Mouse (Mus musculus): ENCODE data around the gene Ly6g6f. TPM values are rescaled to one million over a fixed set of nuclear protein-coding genes. Genes with fewer than 3 reads are reported as not detected.

Gene Ly6g6f
- total RNA-seq, 2 experiments from 2014 or later = not detected

- DNase-seq = peak; percentile 27 to 48
Observed at GRCm38 (mm10) chr17:35105740-35106389, 20.5 kb upstream of the Ly6g6f start.

GRCm38 (mm10) chr17:35104754-35105153 is 19.3 kb upstream of the Ly6g6f start:
- DNase-seq = no peak

- DNase-seq = no peak
Observed at GRCm38 (mm10) chr17:35104079-35104478, 18.7 kb upstream of the Ly6g6f start.

DNA sequence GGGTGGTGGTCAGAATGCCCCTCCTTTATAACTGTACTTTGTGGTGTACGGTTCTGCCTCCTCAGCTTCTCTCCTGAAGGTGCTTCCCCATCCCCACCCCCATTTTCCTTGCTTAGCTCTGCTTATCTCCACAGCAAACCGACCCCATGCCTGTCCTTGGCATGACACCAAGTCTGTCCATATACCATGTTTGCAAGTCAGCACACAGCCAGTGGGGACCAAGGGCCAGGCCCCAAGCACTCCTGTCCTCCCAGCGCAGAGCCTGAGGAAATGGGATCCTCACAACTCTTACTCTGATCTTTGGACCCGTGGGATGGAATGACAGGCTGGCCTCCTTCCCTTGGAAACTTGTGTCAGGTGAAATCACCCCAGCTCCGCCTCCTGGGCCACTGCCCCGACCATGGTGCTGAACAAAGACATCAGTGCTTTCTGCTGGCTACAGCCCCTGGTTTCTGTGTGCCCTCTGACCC is 17.8 kb upstream of the Ly6g6f start:
- no peak for DNase-seq

DNA sequence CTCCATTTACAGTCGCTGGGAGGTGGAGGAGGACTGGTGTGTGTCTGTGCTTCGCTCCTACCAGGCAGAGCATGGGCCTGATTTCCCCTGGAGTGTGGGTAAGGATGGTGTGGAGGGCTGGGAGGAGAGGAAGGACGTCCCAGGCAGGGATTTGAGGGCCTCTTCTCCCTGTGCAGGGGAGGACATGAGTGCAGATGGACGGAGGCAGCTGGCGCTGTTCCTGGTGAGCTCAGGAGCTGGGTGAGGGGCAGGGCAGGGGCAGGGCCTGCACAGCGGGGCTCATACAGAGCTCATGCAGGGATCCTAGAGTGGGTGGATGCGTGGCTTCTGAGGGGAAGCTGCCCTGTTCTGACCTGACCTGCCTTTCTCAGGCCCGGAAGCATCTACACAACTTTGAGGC is 16.9 kb upstream of the Ly6g6f start:
- DNase-seq = no peak

- DNase-seq = peak; percentile 33 to 47
Observed at GRCm38 (mm10) chr17:35101161-35101560, 15.8 kb upstream of the Ly6g6f start.

GRCm38 (mm10) chr17:35100196-35100765 is 14.9 kb upstream of the Ly6g6f start:
- no peak for DNase-seq

DNA sequence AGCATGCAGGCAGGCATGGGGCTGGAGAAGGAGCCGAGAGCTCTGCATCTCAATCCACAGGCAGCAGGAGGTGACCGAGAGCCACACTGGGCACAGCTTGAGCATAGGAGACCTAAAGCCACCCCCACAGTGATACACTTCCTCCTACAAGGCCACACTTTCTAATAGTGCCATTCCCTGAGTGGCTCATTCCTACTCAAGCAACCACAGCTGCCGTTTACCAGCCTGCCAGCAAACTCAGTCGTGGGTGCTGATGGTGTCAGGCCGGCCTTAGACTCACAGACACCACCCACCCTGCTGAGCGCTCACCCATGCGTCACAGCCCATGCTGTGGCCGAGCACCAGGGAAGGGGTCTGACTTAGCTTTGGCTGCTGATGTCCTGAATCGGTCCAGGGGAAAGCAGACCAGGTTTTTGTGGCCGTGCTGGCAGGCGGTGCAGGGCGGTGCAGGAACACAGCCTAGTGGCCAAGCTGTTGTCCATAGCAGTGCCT is 11.8 kb upstream of the Ly6g6f start:
- DNase-seq = peak in 1 of 2 experiments; percentile 31

DNA sequence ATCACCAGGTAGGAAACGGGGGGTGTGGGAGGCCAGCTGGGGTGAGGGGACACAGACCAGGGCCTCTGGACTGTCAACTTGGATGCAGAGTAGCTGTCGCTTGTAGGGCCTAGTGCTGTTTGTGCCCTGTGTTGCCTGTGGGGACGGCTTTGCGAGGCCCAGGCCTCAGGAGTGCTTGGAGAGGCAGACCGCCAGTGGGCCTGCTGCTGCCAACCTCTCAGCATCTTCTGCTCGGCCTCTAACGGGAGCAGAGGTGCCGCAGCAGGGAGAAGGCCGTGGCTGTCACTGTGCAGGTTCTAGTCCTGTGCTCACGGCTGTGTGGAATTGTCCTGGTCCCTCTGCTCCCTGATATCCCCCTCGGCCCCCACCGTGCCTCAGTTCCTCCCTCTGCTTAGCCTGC is 11.2 kb upstream of the Ly6g6f start:
- DNase-seq = no peak

DNA sequence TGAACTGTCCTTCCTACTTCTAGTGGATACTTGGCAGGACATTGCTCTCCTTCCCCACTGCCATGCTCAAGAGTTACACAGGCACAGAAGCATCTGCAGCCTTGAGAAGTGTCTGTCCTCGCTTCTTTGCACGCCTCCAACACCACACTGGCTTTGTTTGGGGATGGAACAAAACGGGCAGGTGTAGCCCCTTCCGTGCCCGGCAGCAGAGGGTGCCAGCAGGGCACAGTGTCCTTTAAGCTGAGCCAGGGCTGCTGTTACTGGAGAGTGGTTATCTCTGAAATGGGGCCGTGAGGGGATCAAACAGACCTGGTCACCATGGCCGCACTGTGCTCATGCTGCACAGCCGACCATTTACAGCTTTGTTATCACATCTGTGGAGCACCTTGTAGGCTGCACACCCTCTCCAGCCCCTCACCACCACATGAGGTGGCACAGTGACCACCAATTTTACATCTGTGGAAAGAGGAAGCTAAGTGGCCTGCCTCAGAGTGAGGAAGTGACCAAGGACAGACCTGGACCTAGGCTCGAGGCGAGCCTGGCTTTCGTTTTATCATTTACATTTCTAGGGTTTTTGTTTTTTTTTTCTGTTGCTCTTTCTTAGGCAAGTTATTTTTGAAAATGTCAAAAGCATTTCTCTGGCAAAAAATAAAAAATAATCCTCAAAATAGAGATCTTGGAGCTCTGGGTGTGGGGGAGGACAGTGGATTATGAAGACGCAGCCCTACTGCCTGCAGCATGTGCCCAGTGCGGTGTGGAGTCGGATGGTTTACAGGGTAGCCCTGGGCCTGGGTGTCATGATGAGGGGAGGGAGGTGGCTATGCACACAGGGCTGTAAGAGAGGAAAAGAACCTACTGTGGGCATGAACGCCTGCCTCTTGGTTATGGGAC is 9.3 kb upstream of the Ly6g6f start:
- no peak for DNase-seq

GRCm38 (mm10) chr17:35092403-35093198 is 7.2 kb upstream of the Ly6g6f start:
- DNase-seq = no peak

GRCm38 (mm10) chr17:35090166-35090932 is 4.9 kb upstream of the Ly6g6f start:
- DNase-seq = peak in 1 of 2 experiments; percentile 26

DNA sequence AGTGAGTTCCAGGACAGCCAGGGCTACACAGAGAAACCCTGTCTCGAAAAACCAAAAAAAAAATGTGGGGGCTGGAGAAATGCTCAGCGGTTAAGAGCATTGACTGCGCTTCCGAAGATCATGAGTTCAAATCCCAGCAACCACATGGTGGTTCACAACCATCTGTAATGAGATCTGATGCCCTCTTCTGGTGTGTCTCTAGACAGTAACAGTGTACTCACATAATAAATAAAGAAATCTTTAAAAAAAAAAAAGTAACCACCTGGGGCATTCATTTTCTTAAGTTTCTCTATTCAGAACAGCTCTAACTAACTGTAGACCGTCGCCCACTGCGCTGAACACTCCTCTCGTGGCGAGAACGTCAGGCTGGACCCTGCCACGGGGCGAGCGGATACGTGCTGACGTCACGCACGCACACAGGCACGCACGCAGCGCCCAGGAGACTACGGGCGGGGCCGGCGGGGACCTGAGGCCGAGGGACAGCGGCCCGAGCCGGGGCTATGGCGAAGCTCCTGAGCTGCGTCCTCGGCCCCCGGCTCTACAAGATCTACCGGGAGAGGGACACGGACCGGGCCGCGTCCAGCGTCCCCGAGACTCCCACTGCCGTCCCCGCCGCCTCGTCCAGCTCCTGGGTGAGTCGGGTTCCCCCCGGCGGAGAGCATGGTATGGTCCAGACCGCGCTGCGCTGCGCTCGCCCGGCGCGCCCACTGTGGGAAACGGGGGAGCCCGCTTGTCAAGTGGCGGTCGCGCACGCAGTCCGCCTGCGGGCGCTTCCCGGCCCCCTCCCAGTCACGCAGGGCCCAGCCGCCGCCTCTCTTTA is 3.6 kb upstream of the Ly6g6f start, which contains the start of gene Abhd16a:
TSS of gene Abhd16a (plus strand) at position 439 of the 820 bp plus-strand sequence.
- DNase-seq = peak; percentile 95 to 96

- DNase-seq = no peak
Observed at GRCm38 (mm10) chr17:35088151-35088550, 2.7 kb upstream of the Ly6g6f start.

DNA sequence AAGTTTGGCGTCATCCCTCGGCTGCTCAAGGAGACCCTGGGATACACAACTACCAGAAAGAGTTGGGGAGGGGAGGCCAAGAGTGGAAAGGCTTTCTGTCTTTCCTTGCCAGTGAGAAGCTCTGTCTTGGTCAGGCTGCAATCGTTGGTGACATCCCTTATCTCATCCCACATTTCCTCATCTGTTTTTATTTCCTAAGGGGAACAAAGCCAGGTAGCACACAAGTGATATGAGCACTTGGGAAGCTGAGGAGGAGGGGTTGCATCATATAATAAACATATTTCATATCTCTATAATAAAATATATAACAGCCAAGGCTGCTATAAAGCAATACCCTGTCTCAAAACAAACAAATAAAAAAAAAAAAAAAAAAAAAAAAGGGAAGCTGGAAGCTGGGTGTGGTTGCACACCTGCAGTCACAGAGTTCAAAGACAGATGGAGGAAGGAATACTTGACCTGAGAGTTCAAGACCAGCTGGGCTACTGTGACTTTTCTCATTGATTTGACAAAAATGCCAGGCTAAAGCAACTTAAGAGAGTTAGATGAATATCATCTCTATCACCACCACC is 1.4 kb downstream of the Ly6g6f start:
- DNase-seq = no peak

DNA sequence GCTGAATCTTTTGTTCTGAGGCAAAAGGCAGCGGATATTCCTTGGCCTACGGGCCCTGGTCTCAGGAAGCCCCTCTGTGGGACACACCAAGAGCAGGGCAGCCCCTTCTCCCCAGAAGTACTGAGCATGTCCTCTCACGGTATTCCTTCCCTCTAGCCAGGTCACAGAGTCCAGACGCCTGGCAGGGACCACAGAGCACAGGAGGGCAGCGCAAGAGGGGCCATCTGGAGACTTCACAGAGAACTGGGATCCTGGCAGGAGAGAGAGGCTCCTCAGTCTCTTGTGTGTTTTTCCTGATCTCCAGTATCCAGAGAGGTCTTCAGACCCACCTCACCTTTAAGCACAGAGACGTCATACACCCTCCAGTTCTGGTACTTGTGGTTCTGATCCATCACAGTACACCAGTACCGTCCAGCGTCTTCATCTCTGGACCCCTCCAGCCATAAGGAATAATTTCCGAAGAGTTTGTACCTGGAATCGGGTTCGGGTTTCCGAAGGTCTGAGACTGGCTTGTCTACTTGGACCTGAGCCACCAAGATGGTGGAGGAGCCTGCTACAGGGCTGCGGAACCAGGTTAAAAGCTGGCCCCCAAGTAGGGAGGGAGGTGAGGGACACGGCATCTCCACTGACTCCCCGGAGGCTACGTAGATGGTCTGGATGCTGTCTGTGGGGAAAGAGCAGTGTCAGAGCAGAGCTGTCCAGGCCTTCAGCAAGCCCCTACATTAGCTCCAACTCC is 2.4 kb downstream of the Ly6g6f start:
- no peak for DNase-seq

DNA sequence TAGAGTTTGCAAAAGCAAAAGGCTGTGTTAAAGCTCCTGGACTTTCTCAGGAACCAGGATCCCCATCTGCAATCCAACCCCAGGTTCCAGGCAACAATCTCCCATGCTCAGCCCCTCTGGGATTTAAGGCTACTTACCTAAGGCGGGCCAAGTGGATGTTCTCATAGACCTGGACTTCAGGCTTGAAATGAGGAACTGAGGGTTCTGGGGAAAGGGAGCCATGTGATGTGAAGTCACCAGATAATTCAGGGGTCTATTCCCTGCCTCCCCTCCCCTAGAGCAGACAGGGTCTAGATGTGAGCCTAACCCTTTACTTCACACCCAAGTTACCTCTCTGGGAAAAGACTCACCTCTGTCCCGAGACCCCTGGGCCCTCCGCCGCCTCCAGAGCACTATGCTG is 4.7 kb downstream of the Ly6g6f start:
- DNase-seq = no peak

DNA sequence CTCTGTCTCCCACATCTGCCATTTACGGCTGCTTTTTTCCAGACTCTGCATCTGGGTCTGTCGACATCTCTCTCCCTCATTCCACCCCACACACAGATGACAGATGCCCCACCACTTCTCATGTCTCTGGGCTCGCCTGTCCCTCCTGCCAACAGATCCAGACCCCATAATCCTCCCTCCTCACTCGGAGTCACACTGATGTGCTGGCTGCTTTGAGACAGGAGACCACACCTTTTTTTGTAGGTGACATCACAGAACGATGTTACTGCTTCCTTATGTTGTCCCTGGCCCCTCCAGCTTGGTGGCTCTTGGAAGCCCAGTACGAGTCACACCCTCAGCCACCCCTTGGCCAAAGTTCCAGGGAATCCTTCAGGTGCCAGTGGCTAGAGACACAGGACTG is 5.2 kb downstream of the Ly6g6f start:
- no peak for DNase-seq

- no peak for DNase-seq
Observed at GRCm38 (mm10) chr17:35079778-35080177, 5.6 kb downstream of the Ly6g6f start.

Data from adrenal gland, postnatal 36 days (tissue).